Mouse (Mus musculus): ENCODE results near the gene Gng13. TPM values are rescaled to one million over a fixed set of nuclear protein-coding genes. Genes with fewer than 3 reads are reported as not detected.

Gng13 gene
- polyA plus RNA-seq, 1 experiment from 2014 or later = 0.60 TPM

- no peaks in the 10 kb centered on the region for H3K9me3 ChIP-seq (replicated peaks; ENCODE audit: control insufficient read depth, low read length)
- no peak overlapping the region for H3K9ac ChIP-seq (ENCODE audit: low read length)
- H3K4me3 ChIP-seq (ENCODE audit: low read length) = no peak overlapping the region
- ATAC-seq (replicated peaks; ENCODE audit: extremely low read depth, insufficient read depth, low FRiP score) = no peak
- no peak overlapping the region for H3K27ac ChIP-seq (ENCODE audit: low read length)
- H3K27me3 ChIP-seq (ENCODE audit: control insufficient read depth, insufficient read depth, low read length) = no peaks in the 10 kb centered on the region; the same call in 1 of the 2 replicates
- WGBS = 14% methylated on average over 7 of the region's 7 CpGs
- H3K36me3 ChIP-seq (ENCODE audit: control insufficient read depth, insufficient read depth) = no peaks in the 10 kb centered on the region
- no peaks in the 10 kb centered on the region for H3K4me1 ChIP-seq (ENCODE audit: control insufficient read depth, insufficient read depth, low read length)
- no peak overlapping the region for H3K4me2 ChIP-seq (ENCODE audit: low read depth, low read length)
Observed at GRCm38 (mm10) chr17:25698446-25698845, 18.5 kb upstream of the Gng13 start.

DNA sequence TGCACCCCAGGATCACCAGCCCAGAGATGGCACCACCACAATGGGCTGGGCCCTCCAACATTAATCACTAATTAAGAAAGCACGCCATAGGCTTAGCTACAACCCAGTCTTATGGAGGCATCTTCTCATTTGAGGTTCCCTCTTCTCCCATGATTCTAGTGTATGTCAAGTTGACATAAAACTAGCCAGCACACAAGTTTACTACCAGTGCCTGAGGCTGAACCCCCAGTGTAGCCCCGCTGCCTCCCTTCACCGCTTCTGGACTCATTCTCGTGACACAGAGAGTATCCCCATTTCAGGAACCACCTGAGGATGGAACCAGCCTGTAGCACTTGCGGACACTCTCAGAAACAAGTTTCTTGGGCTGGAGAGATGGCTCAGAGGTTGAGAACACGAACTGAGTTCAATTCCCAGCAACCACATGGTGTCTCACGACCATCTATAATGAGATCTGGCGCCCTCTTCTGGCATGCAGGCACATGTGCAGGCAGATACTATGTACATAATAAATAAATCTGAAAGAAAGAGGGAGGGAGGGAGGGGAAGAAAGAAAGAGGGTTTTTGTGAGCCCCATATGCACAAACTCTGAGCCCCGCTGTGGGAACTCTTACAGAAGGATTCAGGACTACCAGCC lies 16.0 kb upstream of the Gng13 start:
- H3K4me2 ChIP-seq (ENCODE audit: low read depth, low read length) = no peak overlapping the region
- H3K4me1 ChIP-seq (ENCODE audit: control insufficient read depth, insufficient read depth, low read length) = no peaks in the 10 kb centered on the region
- no peaks in the 10 kb centered on the region; the same call in 1 of the 2 replicates for H3K27me3 ChIP-seq (ENCODE audit: control insufficient read depth, insufficient read depth, low read length)
- H3K27ac ChIP-seq (ENCODE audit: low read length) = no peak overlapping the region
- H3K9me3 ChIP-seq (replicated peaks; ENCODE audit: control insufficient read depth, low read length) = no peaks in the 10 kb centered on the region
- no peaks in the 10 kb centered on the region for H3K36me3 ChIP-seq (ENCODE audit: control insufficient read depth, insufficient read depth)
- no peak overlapping the region for H3K9ac ChIP-seq (ENCODE audit: low read length)
- no peak overlapping the region for H3K4me3 ChIP-seq (ENCODE audit: low read length)
- ATAC-seq (replicated peaks; ENCODE audit: extremely low read depth, insufficient read depth, low FRiP score) = no peak
- WGBS = 58% methylated on average over 9 of the region's 9 CpGs

GRCm38 (mm10) chr17:25709994-25710393 lies 7.0 kb upstream of the Gng13 start:
- WGBS = 73% methylated on average over 2 of the region's 2 CpGs
- Histone ChIP-seq H3K36me3 (ENCODE audit: control insufficient read depth, insufficient read depth) (no peaks in the 10 kb centered on the region), H3K27ac (ENCODE audit: low read length) (no peak overlapping the region), H3K9ac (ENCODE audit: low read length) (no peak overlapping the region), H3K4me2 (ENCODE audit: low read depth, low read length) (no peak overlapping the region), H3K27me3 (ENCODE audit: control insufficient read depth, insufficient read depth, low read length) (no peaks in the 10 kb centered on the region; the same call in 1 of the 2 replicates), H3K4me1 (ENCODE audit: control insufficient read depth, insufficient read depth, low read length) (no peaks in the 10 kb centered on the region), H3K9me3 (replicated peaks; ENCODE audit: control insufficient read depth, low read length) (peaks cover 4% of the 10 kb centered on the region), H3K4me3 (ENCODE audit: low read length) (no peak overlapping the region)
- ATAC-seq (replicated peaks; ENCODE audit: extremely low read depth, insufficient read depth, low FRiP score) = no peak

GRCm38 (mm10) chr17:25711136-25711535 lies 5.8 kb upstream of the Gng13 start:
- no peak overlapping the region for H3K9ac ChIP-seq (ENCODE audit: low read length)
- whole genome bisulfite sequencing = 54% methylated on average over 4 of the region's 4 CpGs
- no peaks in the 10 kb centered on the region for H3K4me1 ChIP-seq (ENCODE audit: control insufficient read depth, insufficient read depth, low read length)
- peaks cover under 1% of the 10 kb centered on the region; the same call in 1 of the 2 replicates for H3K27me3 ChIP-seq (ENCODE audit: control insufficient read depth, insufficient read depth, low read length)
- H3K4me3 ChIP-seq (ENCODE audit: low read length) = no peak overlapping the region
- H3K27ac ChIP-seq (ENCODE audit: low read length) = no peak overlapping the region
- peaks cover 4% of the 10 kb centered on the region for H3K9me3 ChIP-seq (replicated peaks; ENCODE audit: control insufficient read depth, low read length)
- H3K36me3 ChIP-seq (ENCODE audit: control insufficient read depth, insufficient read depth) = no peaks in the 10 kb centered on the region
- no peak for ATAC-seq (replicated peaks; ENCODE audit: extremely low read depth, insufficient read depth, low FRiP score)
- H3K4me2 ChIP-seq (ENCODE audit: low read depth, low read length) = no peak overlapping the region

DNA sequence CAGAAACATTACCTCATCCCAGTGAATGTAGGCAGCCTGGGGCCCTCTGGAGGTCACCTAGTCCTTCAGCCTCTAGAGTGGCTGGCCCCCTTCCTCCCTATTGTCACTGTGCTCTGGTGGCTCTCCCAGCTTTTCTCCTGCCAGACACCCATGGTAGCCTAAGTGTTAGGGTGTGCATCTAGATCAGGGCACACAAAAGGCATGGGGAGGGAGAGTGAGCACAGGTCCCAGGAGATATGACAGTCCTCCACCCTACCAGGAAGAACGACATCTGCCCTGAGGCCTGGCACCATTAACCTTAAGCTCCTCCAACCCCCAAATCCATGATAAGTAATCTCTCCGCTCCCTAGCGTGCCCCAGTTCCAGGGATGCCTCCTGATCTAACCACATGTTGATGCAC lies 1.3 kb upstream of the Gng13 start:
- Histone ChIP-seq H3K9me3 (replicated peaks; ENCODE audit: control insufficient read depth, low read length) (no peaks in the 10 kb centered on the region), H3K4me1 (ENCODE audit: control insufficient read depth, insufficient read depth, low read length) (0 out of 2 replicates have a peak, but pooled peaks cover 4% of the 10 kb centered on the region), H3K36me3 (ENCODE audit: control insufficient read depth, insufficient read depth) (peaks cover 2% of the 10 kb centered on the region; the same call in 1 of the 2 replicates), H3K4me3 (ENCODE audit: low read length) (no peak overlapping the region), H3K27ac (ENCODE audit: low read length) (no peak overlapping the region), H3K27me3 (ENCODE audit: control insufficient read depth, insufficient read depth, low read length) (peaks cover 23% of the 10 kb centered on the region), H3K9ac (ENCODE audit: low read length) (no peak overlapping the region), H3K4me2 (ENCODE audit: low read depth, low read length) (no peak overlapping the region)
- 53% methylated on average over 3 of the region's 3 CpGs for WGBS
- ATAC-seq (replicated peaks; ENCODE audit: extremely low read depth, insufficient read depth, low FRiP score) = no peak

DNA sequence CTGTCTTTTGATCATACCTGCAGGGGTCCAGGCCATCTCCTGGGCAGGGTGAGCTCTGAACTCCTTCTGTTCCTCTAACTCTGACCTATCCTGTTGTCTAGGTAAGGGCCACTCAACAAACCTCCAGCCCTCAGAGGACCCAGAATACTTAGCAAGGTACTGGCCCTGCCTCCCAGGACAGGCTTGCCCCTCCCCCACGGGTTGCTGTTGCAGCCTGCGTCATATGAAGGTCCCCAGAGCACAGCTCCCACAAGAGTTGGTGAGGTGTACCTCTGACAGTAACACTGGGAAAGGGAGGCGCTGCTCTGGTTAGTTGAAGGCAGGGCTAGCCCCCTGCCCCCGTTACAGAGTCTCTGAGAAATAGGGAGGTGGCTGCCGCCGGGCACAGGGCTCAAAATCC lies 841 bp upstream of the Gng13 start:
- Histone ChIP-seq H3K36me3 (ENCODE audit: control insufficient read depth, insufficient read depth) (peaks cover 2% of the 10 kb centered on the region; the same call in 1 of the 2 replicates), H3K27ac (ENCODE audit: low read length) (no peak overlapping the region), H3K27me3 (ENCODE audit: control insufficient read depth, insufficient read depth, low read length) (peaks cover 23% of the 10 kb centered on the region), H3K9ac (ENCODE audit: low read length) (no peak overlapping the region), H3K9me3 (replicated peaks; ENCODE audit: control insufficient read depth, low read length) (no peaks in the 10 kb centered on the region), H3K4me1 (ENCODE audit: control insufficient read depth, insufficient read depth, low read length) (0 out of 2 replicates have a peak, but pooled peaks cover 4% of the 10 kb centered on the region), H3K4me3 (ENCODE audit: low read length) (no peak overlapping the region), H3K4me2 (ENCODE audit: low read depth, low read length) (no peak overlapping the region)
- ATAC-seq (replicated peaks; ENCODE audit: extremely low read depth, insufficient read depth, low FRiP score) = no peak
- 7% methylated on average over 6 of the region's 6 CpGs for WGBS

DNA sequence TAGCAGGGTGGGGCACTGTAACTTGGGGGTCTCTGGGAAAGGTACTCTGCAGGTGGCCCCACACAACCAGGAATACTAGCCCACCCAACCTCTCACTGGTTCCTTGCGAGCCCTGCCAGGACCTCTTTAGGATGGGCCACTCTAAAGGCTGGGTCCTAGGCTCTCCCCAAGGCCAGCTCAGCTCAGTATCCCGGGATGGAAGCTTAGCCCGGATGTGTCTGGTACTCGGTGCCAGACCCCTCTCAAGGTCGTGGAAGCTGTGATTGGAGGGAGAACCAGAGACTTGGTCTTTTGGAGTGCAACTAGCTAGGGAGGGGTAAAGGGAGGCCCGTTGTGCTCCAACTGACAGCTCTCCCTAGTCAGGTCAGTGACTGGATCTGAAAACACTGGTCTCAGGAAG lies 720 bp downstream of the Gng13 start:
- peak overlapping the region; percentile 79 for H3K4me2 ChIP-seq (ENCODE audit: low read depth, low read length)
- H3K27ac ChIP-seq (ENCODE audit: low read length) = no peak overlapping the region
- H3K9me3 ChIP-seq (replicated peaks; ENCODE audit: control insufficient read depth, low read length) = no peaks in the 10 kb centered on the region
- WGBS = 19% methylated on average over 6 of the region's 6 CpGs
- peaks cover 2% of the 10 kb centered on the region; the same call in 1 of the 2 replicates for H3K36me3 ChIP-seq (ENCODE audit: control insufficient read depth, insufficient read depth)
- H3K4me3 ChIP-seq (ENCODE audit: low read length) = peak overlapping the region; percentile 52
- H3K9ac ChIP-seq (ENCODE audit: low read length) = peak overlapping the region; percentile 62; the same call in 1 of the 2 replicates
- H3K4me1 ChIP-seq (ENCODE audit: control insufficient read depth, insufficient read depth, low read length) = 0 out of 2 replicates have a peak, but pooled peaks cover 4% of the 10 kb centered on the region
- no peak for ATAC-seq (replicated peaks; ENCODE audit: extremely low read depth, insufficient read depth, low FRiP score)
- H3K27me3 ChIP-seq (ENCODE audit: control insufficient read depth, insufficient read depth, low read length) = peaks cover 23% of the 10 kb centered on the region

DNA sequence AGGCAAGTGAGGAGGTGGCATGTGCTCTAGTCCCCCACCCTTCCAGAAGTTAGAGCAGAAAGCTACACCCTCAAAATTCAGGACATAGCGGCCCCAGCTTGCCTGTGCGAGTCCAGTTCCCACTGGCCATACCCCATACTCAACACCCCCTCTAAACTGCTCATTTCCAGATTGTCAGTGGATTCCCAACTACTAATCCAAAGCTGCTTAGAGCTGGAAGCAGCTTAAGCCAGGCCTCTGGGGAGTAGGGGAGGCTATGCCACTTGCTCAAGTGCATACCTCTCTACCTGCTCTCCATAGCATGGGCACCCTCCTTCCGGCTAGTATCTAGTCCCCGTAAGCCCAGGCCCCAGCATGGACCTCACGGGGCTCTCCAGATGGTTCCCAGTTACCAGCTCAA lies 4.5 kb downstream of the Gng13 start:
- Histone ChIP-seq H3K4me2 (ENCODE audit: low read depth, low read length) (no peak overlapping the region), H3K27ac (ENCODE audit: low read length) (no peak overlapping the region), H3K4me3 (ENCODE audit: low read length) (no peak overlapping the region), H3K4me1 (ENCODE audit: control insufficient read depth, insufficient read depth, low read length) (peaks cover 10% of the 10 kb centered on the region), H3K36me3 (ENCODE audit: control insufficient read depth, insufficient read depth) (peaks cover 2% of the 10 kb centered on the region; the same call in 1 of the 2 replicates), H3K9ac (ENCODE audit: low read length) (no peak overlapping the region), H3K9me3 (replicated peaks; ENCODE audit: control insufficient read depth, low read length) (no peaks in the 10 kb centered on the region), H3K27me3 (ENCODE audit: control insufficient read depth, insufficient read depth, low read length) (peaks cover 19% of the 10 kb centered on the region)
- 95% methylated on average over 5 of the region's 5 CpGs for WGBS
- no peak for ATAC-seq (replicated peaks; ENCODE audit: extremely low read depth, insufficient read depth, low FRiP score)

GRCm38 (mm10) chr17:25723470-25723869 lies 6.5 kb downstream of the Gng13 start:
- 94% methylated on average over 19 of the region's 19 CpGs for WGBS
- peaks cover 2% of the 10 kb centered on the region; the same call in 1 of the 2 replicates for H3K36me3 ChIP-seq (ENCODE audit: control insufficient read depth, insufficient read depth)

More at GRCm38 (mm10) chr17:25723470-25723869, 6.5 kb downstream of the Gng13 start:
- Histone ChIP-seq H3K27ac (ENCODE audit: low read length) (no peak overlapping the region), H3K9ac (ENCODE audit: low read length) (no peak overlapping the region), H3K4me1 (ENCODE audit: control insufficient read depth, insufficient read depth, low read length) (peaks cover 17% of the 10 kb centered on the region), H3K4me3 (ENCODE audit: low read length) (no peak overlapping the region), H3K9me3 (replicated peaks; ENCODE audit: control insufficient read depth, low read length) (no peaks in the 10 kb centered on the region), H3K27me3 (ENCODE audit: control insufficient read depth, insufficient read depth, low read length) (no peaks in the 10 kb centered on the region; the same call in 1 of the 2 replicates), H3K4me2 (ENCODE audit: low read depth, low read length) (no peak overlapping the region)
- no peak for ATAC-seq (replicated peaks; ENCODE audit: extremely low read depth, insufficient read depth, low FRiP score)
